Mouse (Mus musculus): ENCODE results near the gene 3110070M22Rik. TPM values are rescaled to one million over a fixed set of nuclear protein-coding genes. Genes with fewer than 3 reads are reported as not detected.

Gene 3110070M22Rik
- polyA plus RNA-seq, 1 experiment from 2014 or later, result 2.0 TPM

Other genes with a start within 250 kb of the 3110070M22Rik start
- gene Paip1, start 59.8 kb downstream of the 3110070M22Rik start, polyA plus RNA-seq (2016; fragmentation: Nextera tagmentation; extraction: Ambion mirVana), result 103 and 122 TPM in 2 replicates
- 74.8 and 75.8 TPM in 2 replicates for gene 4833420G17Rik, start 25.6 kb downstream of the 3110070M22Rik start, polyA plus RNA-seq (2016; fragmentation: Nextera tagmentation; extraction: Ambion mirVana)
- gene Tmem267, start 344 bp downstream of the 3110070M22Rik start, polyA plus RNA-seq (2016; fragmentation: Nextera tagmentation; extraction: Ambion mirVana), result 2.1 and 2.4 TPM in 2 replicates
- gene Ccl28, start 135.4 kb upstream of the 3110070M22Rik start, polyA plus RNA-seq (2016; fragmentation: Nextera tagmentation; extraction: Ambion mirVana), result 0.07 and 0.09 TPM in 2 replicates
- 342 and 383 TPM in 2 replicates for gene Hmgcs1, start 202.0 kb upstream of the 3110070M22Rik start, polyA plus RNA-seq (2016; fragmentation: Nextera tagmentation; extraction: Ambion mirVana)

Measured in hindbrain, embryonic 10.5 days (tissue).